Mouse (Mus musculus): ENCODE measurements at regions not wholly inside any gene's neighbourhood (a gene's known extent, or its start where the extent isn't known, plus 50 kb on each side); places are given as distances from the start of the nearest gene placed in this dataset.

DNA sequence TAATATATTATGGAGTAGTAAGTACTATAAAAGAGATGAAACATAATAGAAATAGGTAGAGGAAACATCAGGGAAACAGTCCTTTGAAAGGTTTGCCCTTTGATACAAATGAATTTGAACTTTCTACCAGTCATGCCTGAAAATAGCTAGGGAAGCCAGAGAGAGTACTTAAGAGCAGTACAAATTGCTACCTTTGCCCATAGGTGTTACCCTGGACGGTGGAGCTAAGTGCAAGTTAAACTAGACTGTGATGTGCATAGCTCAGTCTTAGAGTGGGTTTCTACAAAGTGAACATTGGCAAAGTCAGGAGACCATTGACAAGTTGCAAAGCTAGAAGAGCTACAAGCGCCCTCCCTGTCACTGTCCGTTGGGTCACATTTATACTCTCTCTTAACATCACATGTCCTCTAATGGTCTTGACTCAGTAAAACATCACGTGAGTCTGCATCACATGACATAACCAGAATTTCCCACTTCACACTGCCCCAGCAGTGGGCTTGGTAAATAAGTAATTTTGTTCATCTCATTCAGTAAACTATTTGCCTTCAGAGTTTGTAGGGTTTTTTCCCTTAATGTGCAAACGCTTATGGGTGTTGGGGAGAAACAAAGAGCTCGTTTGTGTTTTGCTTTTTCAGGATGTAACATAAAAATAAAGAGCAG, 80.6 kb upstream of the Itga1 start:
- H3K4me2 ChIP-seq (ENCODE audit: low read depth, low read length): no peak overlapping the region
- ATAC-seq: no peak
- 85% methylated on average over 6 of the region's 6 CpGs for WGBS
- no peaks in the 10 kb centered on the region for H3K4me1 ChIP-seq (ENCODE audit: control insufficient read depth, insufficient read depth, low read length)
- no peak overlapping the region for H3K4me3 ChIP-seq (ENCODE audit: low read length)
- no peak overlapping the region for H3K27ac ChIP-seq (ENCODE audit: low read length)
- no peaks in the 10 kb centered on the region for H3K27me3 ChIP-seq (replicated peaks; ENCODE audit: control insufficient read depth, insufficient read depth, low read length)
- no peak overlapping the region for H3K9ac ChIP-seq (ENCODE audit: low read depth, low read length)
- no peaks in the 10 kb centered on the region for H3K9me3 ChIP-seq (ENCODE audit: control insufficient read depth, low read length)
- no peaks in the 10 kb centered on the region for H3K36me3 ChIP-seq (ENCODE audit: control insufficient read depth, insufficient read depth, low read length)

GRCm38 (mm10) chr13:115178175-115178917, 76.6 kb upstream of the Itga1 start:
- no peaks in the 10 kb centered on the region for H3K4me1 ChIP-seq (ENCODE audit: control insufficient read depth, insufficient read depth, low read length)
- H3K4me3 ChIP-seq (ENCODE audit: low read length): no peak overlapping the region
- 88% methylated on average over 7 of the region's 7 CpGs for WGBS
- H3K27me3 ChIP-seq (replicated peaks; ENCODE audit: control insufficient read depth, insufficient read depth, low read length): no peaks in the 10 kb centered on the region
- no peak overlapping the region for H3K27ac ChIP-seq (ENCODE audit: low read length)
- H3K4me2 ChIP-seq (ENCODE audit: low read depth, low read length): no peak overlapping the region
- H3K9ac ChIP-seq (ENCODE audit: low read depth, low read length): no peak overlapping the region
- H3K9me3 ChIP-seq (ENCODE audit: control insufficient read depth, low read length): no peaks in the 10 kb centered on the region
- no peaks in the 10 kb centered on the region for H3K36me3 ChIP-seq (ENCODE audit: control insufficient read depth, insufficient read depth, low read length)
- no peak for ATAC-seq

GRCm38 (mm10) chr13:115171347-115172062, 69.7 kb upstream of the Itga1 start:
- Histone ChIP-seq H3K9me3 (ENCODE audit: control insufficient read depth, low read length) (no peaks in the 10 kb centered on the region), H3K36me3 (ENCODE audit: control insufficient read depth, insufficient read depth, low read length) (no peaks in the 10 kb centered on the region), H3K27ac (ENCODE audit: low read length) (no peak overlapping the region), H3K4me3 (ENCODE audit: low read length) (no peak overlapping the region), H3K9ac (ENCODE audit: low read depth, low read length) (no peak overlapping the region), H3K4me2 (ENCODE audit: low read depth, low read length) (no peak overlapping the region), H3K4me1 (ENCODE audit: control insufficient read depth, insufficient read depth, low read length) (peaks cover 2% of the 10 kb centered on the region; the same call in 1 of the 2 replicates), H3K27me3 (replicated peaks; ENCODE audit: control insufficient read depth, insufficient read depth, low read length) (no peaks in the 10 kb centered on the region)
- 46% methylated on average over 7 of the region's 7 CpGs for WGBS
- ATAC-seq: no peak

DNA sequence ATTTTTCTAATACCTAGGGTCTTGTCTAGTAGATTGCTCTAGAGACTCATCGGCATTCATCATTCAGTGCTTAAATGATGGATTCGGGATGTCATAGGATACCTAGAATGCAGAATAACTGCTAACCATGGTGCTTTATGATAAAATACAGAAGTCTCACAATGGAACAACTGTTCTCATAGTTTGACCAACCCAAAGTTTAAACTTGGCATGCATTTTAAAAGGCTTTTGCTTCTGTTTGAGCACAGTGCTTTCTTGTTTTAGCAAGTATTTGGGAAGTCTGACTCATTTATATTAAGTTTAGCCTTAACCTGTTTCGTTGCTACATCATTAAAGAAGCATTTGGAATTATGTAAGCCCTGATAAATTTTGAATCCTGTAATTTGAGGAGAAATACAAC, 64.2 kb upstream of the Itga1 start:
- Histone ChIP-seq H3K27ac (ENCODE audit: low read length) (no peak overlapping the region), H3K9ac (ENCODE audit: low read depth, low read length) (no peak overlapping the region), H3K4me1 (ENCODE audit: control insufficient read depth, insufficient read depth, low read length) (no peaks in the 10 kb centered on the region), H3K36me3 (ENCODE audit: control insufficient read depth, insufficient read depth, low read length) (no peaks in the 10 kb centered on the region), H3K27me3 (replicated peaks; ENCODE audit: control insufficient read depth, insufficient read depth, low read length) (no peaks in the 10 kb centered on the region), H3K9me3 (ENCODE audit: control insufficient read depth, low read length) (no peaks in the 10 kb centered on the region), H3K4me3 (ENCODE audit: low read length) (no peak overlapping the region), H3K4me2 (ENCODE audit: low read depth, low read length) (no peak overlapping the region)
- 76% methylated on average over 3 of the region's 3 CpGs for WGBS
- no peak for ATAC-seq

DNA sequence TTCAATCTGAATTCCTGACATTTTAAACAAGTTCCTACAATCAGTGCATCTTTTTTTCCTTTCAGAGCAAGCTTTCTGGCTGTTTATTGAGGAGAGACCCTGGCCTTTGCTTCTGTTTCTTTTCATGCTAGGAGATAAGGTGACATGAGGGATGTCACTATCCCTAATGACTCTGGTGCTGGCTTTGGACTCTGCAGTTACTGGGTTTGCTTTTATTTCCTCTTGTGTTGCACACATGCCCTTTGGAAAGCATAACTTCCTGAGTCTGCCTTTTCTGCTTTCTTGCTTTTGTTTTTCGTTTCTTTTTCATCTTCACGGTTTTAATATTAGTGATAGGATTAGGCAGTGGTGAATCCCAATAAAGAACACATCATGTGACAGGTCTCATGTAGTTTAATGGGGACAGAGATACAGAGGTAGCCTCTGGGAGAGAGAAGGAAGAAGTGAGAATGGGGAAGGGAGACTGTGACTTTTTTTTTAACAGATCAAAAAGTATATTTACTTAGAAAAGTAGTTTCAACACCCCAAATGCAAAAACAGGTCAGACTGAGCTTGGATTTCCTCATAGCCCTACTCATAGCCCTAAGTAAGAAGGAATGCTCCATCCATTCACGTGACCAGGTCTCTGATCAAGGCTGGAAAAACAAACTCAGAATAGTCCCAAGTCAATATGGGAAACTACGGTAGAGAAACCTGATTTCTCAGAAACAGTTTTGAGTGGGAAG, 61.1 kb upstream of the Itga1 start:
- WGBS: 71% methylated on average over 4 of the region's 4 CpGs

GRCm38 (mm10) chr13:115159386-115159785, 57.6 kb upstream of the Itga1 start:
- Histone ChIP-seq H3K36me3 (ENCODE audit: control insufficient read depth, insufficient read depth, low read length) (no peaks in the 10 kb centered on the region), H3K9me3 (ENCODE audit: control insufficient read depth, low read length) (no peaks in the 10 kb centered on the region), H3K27ac (ENCODE audit: low read length) (no peak overlapping the region), H3K4me1 (ENCODE audit: control insufficient read depth, insufficient read depth, low read length) (no peaks in the 10 kb centered on the region), H3K4me2 (ENCODE audit: low read depth, low read length) (no peak overlapping the region), H3K27me3 (replicated peaks; ENCODE audit: control insufficient read depth, insufficient read depth, low read length) (no peaks in the 10 kb centered on the region), H3K4me3 (ENCODE audit: low read length) (no peak overlapping the region), H3K9ac (ENCODE audit: low read depth, low read length) (no peak overlapping the region)
- no peak for ATAC-seq
- 59% methylated on average over 4 of the region's 4 CpGs for WGBS

More for the DNA sequence above, 61.1 kb upstream of the Itga1 start:
- Histone ChIP-seq H3K4me3 (ENCODE audit: low read length) (no peak overlapping the region), H3K27ac (ENCODE audit: low read length) (no peak overlapping the region), H3K4me1 (ENCODE audit: control insufficient read depth, insufficient read depth, low read length) (no peaks in the 10 kb centered on the region), H3K4me2 (ENCODE audit: low read depth, low read length) (no peak overlapping the region), H3K36me3 (ENCODE audit: control insufficient read depth, insufficient read depth, low read length) (no peaks in the 10 kb centered on the region), H3K27me3 (replicated peaks; ENCODE audit: control insufficient read depth, insufficient read depth, low read length) (no peaks in the 10 kb centered on the region), H3K9ac (ENCODE audit: low read depth, low read length) (no peak overlapping the region), H3K9me3 (ENCODE audit: control insufficient read depth, low read length) (no peaks in the 10 kb centered on the region)
- ATAC-seq: no peak

All from intestine, embryonic 16.5 days (tissue).